ENCODE assay signal across 14 mouse cellular contexts in the genomic region with DNA sequence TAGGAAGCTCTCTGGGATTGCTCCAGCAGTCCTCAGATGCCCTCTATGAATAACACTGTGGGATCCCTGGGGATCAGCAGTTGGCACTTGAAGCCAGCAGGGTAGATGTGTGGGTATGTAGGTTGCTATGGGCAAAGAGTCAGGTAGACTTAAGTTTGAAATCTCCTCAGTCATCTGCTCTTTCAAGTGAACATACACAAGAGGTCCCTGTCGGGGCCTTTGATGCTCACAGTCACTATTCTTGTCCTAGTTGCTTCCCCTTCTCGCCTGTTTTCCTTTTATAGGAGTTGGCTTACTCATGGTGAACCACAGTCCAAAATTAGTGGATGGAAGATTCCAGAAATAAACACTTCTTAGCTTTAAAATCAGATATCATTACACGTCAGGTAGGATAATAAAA.
"Had no signal": no experiment of that assay in that cellular context is flagged by ENCODE, and none has a peak within 500 bp of the region (broad histone marks: within the 10 kb centered on the region; RNA-seq: fewer than 3 reads in every experiment).

No protein-coding gene starts in this region.

- H3K4me2 ChIP-seq: liver, embryonic 15.5 days; lung, embryonic 15.5 days; midbrain, embryonic 12.5 days; midbrain, embryonic 15.5 days; neural tube, embryonic 13.5 days had no signal

- DNase-seq: kidney, adult 18-20 months; kidney, postnatal 25 days; lung, adult 18-20 months; lung, postnatal 10 days; lung, postnatal 4 days; thymus, adult 18-20 months; thymus, postnatal 36 days had no signal

- H3K9me3 ChIP-seq: liver, embryonic 15.5 days; lung, embryonic 15.5 days; midbrain, embryonic 12.5 days; midbrain, embryonic 15.5 days; neural tube, embryonic 13.5 days had no signal

- H3K27me3 ChIP-seq: lung, embryonic 15.5 days; midbrain, embryonic 15.5 days; neural tube, embryonic 13.5 days had no signal

- H3K27ac ChIP-seq: kidney, postnatal 0 days; layer of hippocampus, adult 2 months; liver, embryonic 15.5 days; lung, embryonic 15.5 days; midbrain, embryonic 12.5 days; midbrain, embryonic 15.5 days; neural tube, embryonic 13.5 days had no signal

- H3K9ac ChIP-seq: liver, embryonic 15.5 days; lung, embryonic 15.5 days; midbrain, embryonic 12.5 days; midbrain, embryonic 15.5 days; neural tube, embryonic 13.5 days had no signal

- H3K4me3 ChIP-seq: layer of hippocampus, adult 2 months; liver, embryonic 15.5 days; lung, embryonic 15.5 days; midbrain, embryonic 12.5 days; midbrain, embryonic 15.5 days; neural tube, embryonic 13.5 days had no signal

- ATAC-seq: midbrain, embryonic 15.5 days had no signal

- H3K36me3 ChIP-seq: liver, embryonic 15.5 days; lung, embryonic 15.5 days; midbrain, embryonic 12.5 days; midbrain, embryonic 15.5 days; neural tube, embryonic 13.5 days had no signal
